8 mouse cellular contexts compared by ENCODE assay signal in genomic region chr4:124575955-124576445, GRCm38 (mm10). TPM values are rescaled to one million over a fixed set of nuclear protein-coding genes. Genes with fewer than 3 reads are reported as not detected.
A peak's percentile ranks its signal among the peaks of the same experiment; 100 is the strongest.
DNase-seq lines count a peak whose midpoint lies in the region.

No protein-coding gene starts in this region.

- peak; percentile 32 for DNase-seq in embryo, embryonic 11 days
- DNase-seq in embryo, embryonic 10.5 days (ENCODE audit: low spot score): no peak
- DNase-seq in urinary bladder, postnatal 25 days (ENCODE audit: low spot score): peak; percentile 8
- no peak for DNase-seq in urinary bladder, postnatal 14 days (ENCODE audit: low spot score)
- peak; percentile 33 for DNase-seq in mesoderm, embryonic 11.5 days (ENCODE audit: low read depth, low spot score)
- no peak for DNase-seq in right cerebral cortex, postnatal 14 days
- no peak for DNase-seq in adrenal gland, postnatal 10 days
- no peak for DNase-seq in MN1 (ENCODE audit: low spot score)

RNA-seq across cellular contexts. Expression of gene 3100002H09Rik, which starts 34.6 kb away (rescaled TPM):
- not detected for total RNA-seq in adrenal gland, postnatal 10 days (2021)

Comparison
In these comparisons a context has a peak if more than half of its experiments do, and no peak if none do; other contexts are left out.
1. DNase-seq: peak in embryo, embryonic 11 days (single experiment), urinary bladder, postnatal 25 days (single experiment) and mesoderm, embryonic 11.5 days (single experiment); none in embryo, embryonic 10.5 days (single experiment), urinary bladder, postnatal 14 days (single experiment), right cerebral cortex, postnatal 14 days (single experiment), adrenal gland, postnatal 10 days (single experiment) and MN1 (single experiment).